Mouse (Mus musculus) frontal cortex, adult 2 months (tissue): ENCODE measurements around the gene Ifnar1. TPM values are rescaled to one million over a fixed set of nuclear protein-coding genes. Genes with fewer than 3 reads are reported as not detected.
"Not testable (repeated sequence)": the region's sequence is repeated elsewhere in the genome, so short reads cannot be mapped to it uniquely, and the experiment has no call there.

Experiments
- DNase-seq, 2 experiments: peaks; one replicate each; pipeline ENCODE4 v3.0.0; 2022; ENCODE audit warnings: low spot score in 1 of 2; ENCODE audit errors: extremely low spot score in 1 of 2
- polyA plus RNA-seq: library from polyadenylated mRNA; depleted of rRNA; stranded (reverse); fragments of >200 nt; gene quantifications from 2 replicates; pipeline ENCODE4 v1.2.3, GENCODE M21; 2012; rRNA removed

Gene Ifnar1
- polyA plus RNA-seq: 34.4 and 37.8 TPM in 2 replicates

GRCm38 (mm10) chr16:91484808-91485700 lies at the start of gene Ifnar1:
Gene Ifnar1, plus strand, starts transcription at chr16:91485238.
- DNase-seq: peak; percentile 96 to 97

GRCm38 (mm10) chr16:91438081-91438480 lies 47.0 kb upstream of the Ifnar1 start:
- DNase-seq: no peak

- not testable (repeated sequence) for DNase-seq
Observed at GRCm38 (mm10) chr16:91438599-91438998, 46.4 kb upstream of the Ifnar1 start.

GRCm38 (mm10) chr16:91441366-91441765 lies 43.7 kb upstream of the Ifnar1 start:
- DNase-seq: peak in 1 of 2 experiments; percentile 9

- no peak for DNase-seq
Observed at GRCm38 (mm10) chr16:91441811-91442240, 43.2 kb upstream of the Ifnar1 start.

GRCm38 (mm10) chr16:91442446-91442845 lies 42.6 kb upstream of the Ifnar1 start:
- DNase-seq: peak in 1 of 2 experiments; percentile 51

- peak in 1 of 2 experiments; percentile 16 for DNase-seq
Observed at GRCm38 (mm10) chr16:91443211-91443611, 41.8 kb upstream of the Ifnar1 start.

GRCm38 (mm10) chr16:91444847-91445246 lies 40.2 kb upstream of the Ifnar1 start:
- no peak for DNase-seq

- no peak for DNase-seq
Observed at GRCm38 (mm10) chr16:91445566-91445965, 39.5 kb upstream of the Ifnar1 start.

- DNase-seq: no peak
Observed at GRCm38 (mm10) chr16:91446778-91447511, 38.1 kb upstream of the Ifnar1 start.

GRCm38 (mm10) chr16:91447512-91447900 lies 37.5 kb upstream of the Ifnar1 start:
- no peak for DNase-seq

- no peak for DNase-seq
Observed at GRCm38 (mm10) chr16:91448088-91448487, 37.0 kb upstream of the Ifnar1 start.

- DNase-seq: no peak
Observed at GRCm38 (mm10) chr16:91448895-91449294, 36.1 kb upstream of the Ifnar1 start.

GRCm38 (mm10) chr16:91450137-91451064 lies 34.6 kb upstream of the Ifnar1 start:
- DNase-seq: no peak

- no peak for DNase-seq
Observed at GRCm38 (mm10) chr16:91451949-91452348, 33.1 kb upstream of the Ifnar1 start.

- DNase-seq: no peak
Observed at GRCm38 (mm10) chr16:91452363-91452896, 32.6 kb upstream of the Ifnar1 start.

GRCm38 (mm10) chr16:91455868-91456267 lies 29.2 kb upstream of the Ifnar1 start:
- no peak for DNase-seq

- no peak for DNase-seq
Observed at GRCm38 (mm10) chr16:91458301-91458746, 26.7 kb upstream of the Ifnar1 start.

- DNase-seq: no peak
Observed at GRCm38 (mm10) chr16:91458976-91459375, 26.1 kb upstream of the Ifnar1 start.

- no peak for DNase-seq
Observed at GRCm38 (mm10) chr16:91459396-91459795, 25.6 kb upstream of the Ifnar1 start.
